Mouse (Mus musculus) liver, embryonic 13.5 days (tissue): Measurements from ENCODE around the gene Ifi27l2b. TPM values are rescaled to one million over a fixed set of nuclear protein-coding genes. Genes with fewer than 3 reads are reported as not detected.
A peak's percentile ranks its signal among the peaks of the same experiment; 100 is the strongest.

Experiments used
- ATAC-seq: fragments of 200-750 bp; cut with Nextera tagmentation; 2 replicates; pipeline ENCODE4 v1.8.0; 2017; ENCODE audit warnings: low read depth, mild to moderate bottlenecking, moderate number of reproducible peaks, moderate library complexity
- DNase-seq: peaks from one replicate; pipeline ENCODE4 v3.0.0; 2022
- H3K27ac ChIP-seq: fragments of 300-500 bp; sonication (generic); 2 replicates; pipeline ENCODE4 v1.5.1; 2015; ENCODE audit warnings: moderate library complexity, mild to moderate bottlenecking, inconsistent platforms
- H3K27me3 ChIP-seq: fragments of 300-500 bp; sonication (generic); 2 replicates; pipeline ENCODE4 v1.6.1; 2015; ENCODE audit warnings: mild to moderate bottlenecking, inconsistent platforms
- H3K36me3 ChIP-seq: fragments of 300-500 bp; sonication (generic); 2 replicates; pipeline ENCODE4 v1.6.1; 2015; ENCODE audit warnings: mild to moderate bottlenecking, inconsistent platforms
- H3K4me1 ChIP-seq: fragments of 300-500 bp; sonication (generic); replicated peaks from 2 replicates; pipeline ENCODE4 v1.6.1; 2015; ENCODE audit warnings: inconsistent platforms
- H3K4me2 ChIP-seq: fragments of 300-500 bp; sonication (generic); 2 replicates; pipeline ENCODE4 v1.6.1; 2015; ENCODE audit warnings: inconsistent platforms, mild to moderate bottlenecking, moderate library complexity
- H3K4me3 ChIP-seq: fragments of 300-500 bp; sonication (generic); replicated peaks from 2 replicates; pipeline ENCODE4 v1.5.1; 2015; ENCODE audit warnings: mild to moderate bottlenecking, inconsistent platforms
- H3K9ac ChIP-seq: fragments of 300-500 bp; sonication (generic); 2 replicates; pipeline ENCODE4 v1.6.1; 2015; ENCODE audit warnings: mild to moderate bottlenecking, inconsistent platforms
- H3K9me3 ChIP-seq: fragments of 300-500 bp; sonication (generic); replicated peaks from 2 replicates; pipeline ENCODE4 v1.6.1; 2016; ENCODE audit warnings: inconsistent platforms
- WGBS: fragments of 180-500 bp; shearing (Covaris S2); methylation state at CpG from one replicate; pipeline ENCODE4 v1.1.7; 2015; ENCODE audit not compliant: insufficient replicate concordance; 5-methylcytosine and 5-hydroxymethylcytosine counted together
- polyA plus RNA-seq: library from polyadenylated mRNA; unstranded; fragments of >200 nt; fragmentation: Nextera tagmentation; extraction: Ambion mirVana; gene quantifications from 2 replicates; pipeline ENCODE4 v1.2.1, GENCODE M21; 2015

The Ifi27l2b gene
- polyA plus RNA-seq, 1 experiment from 2014 or later: not detected

DNA sequence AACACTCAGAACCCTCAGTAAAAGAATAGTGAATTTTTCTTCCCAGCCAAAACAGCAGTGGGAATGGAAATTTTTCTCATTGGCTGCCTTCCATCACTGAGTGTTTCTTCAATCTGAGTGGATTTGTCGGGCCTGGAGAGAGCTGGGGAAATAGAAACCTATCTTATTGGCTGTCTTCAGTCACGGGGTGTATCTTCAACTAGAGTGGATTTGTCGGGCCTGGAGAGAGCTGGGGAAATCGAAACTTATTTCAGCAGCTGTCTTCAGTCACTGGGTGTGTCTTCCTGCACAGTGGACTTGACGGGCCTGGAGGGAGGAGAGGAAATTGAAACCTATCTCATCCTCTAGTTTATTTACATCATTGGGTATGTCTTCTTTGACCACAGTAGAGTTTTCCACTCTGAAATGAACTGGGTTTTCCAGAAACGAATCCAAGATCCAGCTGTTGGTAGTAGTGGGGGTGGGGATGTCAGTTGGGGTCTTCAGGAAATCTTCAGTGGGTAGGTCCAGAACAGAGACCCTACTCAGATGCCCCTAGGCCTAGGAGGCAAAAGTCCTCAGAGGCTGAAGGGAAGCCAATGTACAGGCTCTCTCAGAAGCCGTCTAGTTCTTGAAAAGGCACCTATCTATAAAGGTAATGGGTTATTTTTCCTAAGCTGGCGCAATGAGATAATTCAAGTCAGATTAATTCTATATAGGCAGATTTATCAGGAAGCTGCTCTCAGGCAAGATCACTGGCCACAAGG, 22.9 kb downstream of the Ifi27l2b start, which contains the start of gene Ifi27:
Gene Ifi27 (plus strand): TSS at position 226 of the 746 bp plus-strand sequence.
- Histone ChIP-seq H3K27me3 (no peaks in the 10 kb centered on the region), H3K4me3 (peak within 1 kb of the TSS; percentile 18; the same call in 1 of the 2 replicates), H3K4me2 (peak within 1 kb of the TSS; percentile 44), H3K27ac (no peak within 1 kb of the TSS; the same call in 1 of the 2 replicates), H3K36me3 (no peaks in the 10 kb centered on the region), H3K9me3 (no peaks in the 10 kb centered on the region), H3K4me1 (no peaks in the 10 kb centered on the region), H3K9ac (no peak within 1 kb of the TSS)
- WGBS: 38% methylated on average over 8 of the region's 8 CpGs
- no peak for DNase-seq
- peak; percentile 87 for ATAC-seq

DNA sequence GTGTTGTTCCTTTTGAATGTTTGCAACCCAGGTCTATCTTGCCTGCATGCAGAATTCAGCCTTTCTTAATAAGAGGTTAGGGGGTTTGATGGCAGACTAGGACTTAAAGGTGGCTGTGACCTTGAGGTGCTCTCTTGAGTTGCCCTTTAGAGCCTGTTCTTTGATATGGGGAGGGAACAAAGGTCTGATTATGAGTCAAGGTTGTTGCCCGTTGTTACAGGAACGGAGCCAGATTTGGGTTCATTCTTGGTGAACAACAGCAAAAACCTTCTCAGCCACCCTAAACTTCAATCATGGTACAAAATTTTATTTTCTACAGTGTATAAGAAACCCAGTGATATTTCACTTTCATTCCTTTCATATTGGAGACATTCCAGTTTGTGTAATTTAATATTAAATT, 23.6 kb downstream of the Ifi27l2b start:
- Histone ChIP-seq H3K27me3 (no peaks in the 10 kb centered on the region), H3K36me3 (no peaks in the 10 kb centered on the region), H3K4me3 (no peak overlapping the region), H3K27ac (no peak overlapping the region), H3K4me1 (no peaks in the 10 kb centered on the region), H3K9ac (no peak overlapping the region), H3K9me3 (no peaks in the 10 kb centered on the region), H3K4me2 (no peak overlapping the region)
- no peak for ATAC-seq
- WGBS: 83% methylated on average over 2 of the region's 2 CpGs
- DNase-seq: no peak

DNA sequence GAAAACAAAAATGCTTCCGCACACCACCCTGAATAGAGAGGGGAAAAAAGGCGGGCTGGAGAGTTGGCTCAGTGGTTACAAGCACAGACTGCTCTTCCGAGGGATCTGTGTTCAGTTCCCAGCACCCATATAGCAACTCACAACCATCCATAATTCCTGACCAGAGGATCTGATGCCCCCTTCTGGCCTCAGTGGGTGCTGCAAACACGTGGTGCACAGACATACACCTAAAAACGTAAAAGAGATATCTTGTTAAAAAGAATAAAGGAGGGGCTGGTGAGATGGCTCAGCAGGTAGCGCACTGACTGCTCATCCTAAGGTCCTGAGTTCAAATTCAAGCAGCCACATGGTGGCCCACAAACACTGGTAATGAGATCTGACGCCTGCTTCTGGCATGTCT, 30.3 kb downstream of the Ifi27l2b start:
- Histone ChIP-seq H3K4me1 (peaks cover 29% of the 10 kb centered on the region), H3K27me3 (no peaks in the 10 kb centered on the region), H3K9me3 (0 out of 2 replicates have a peak, but pooled peaks cover 2% of the 10 kb centered on the region), H3K4me2 (no peak overlapping the region), H3K9ac (no peak overlapping the region), H3K27ac (no peak overlapping the region), H3K36me3 (peaks cover 14% of the 10 kb centered on the region), H3K4me3 (no peak overlapping the region)
- DNase-seq (no peak), ATAC-seq (no peak)
- 76% methylated on average over 7 of the region's 7 CpGs for WGBS

DNA sequence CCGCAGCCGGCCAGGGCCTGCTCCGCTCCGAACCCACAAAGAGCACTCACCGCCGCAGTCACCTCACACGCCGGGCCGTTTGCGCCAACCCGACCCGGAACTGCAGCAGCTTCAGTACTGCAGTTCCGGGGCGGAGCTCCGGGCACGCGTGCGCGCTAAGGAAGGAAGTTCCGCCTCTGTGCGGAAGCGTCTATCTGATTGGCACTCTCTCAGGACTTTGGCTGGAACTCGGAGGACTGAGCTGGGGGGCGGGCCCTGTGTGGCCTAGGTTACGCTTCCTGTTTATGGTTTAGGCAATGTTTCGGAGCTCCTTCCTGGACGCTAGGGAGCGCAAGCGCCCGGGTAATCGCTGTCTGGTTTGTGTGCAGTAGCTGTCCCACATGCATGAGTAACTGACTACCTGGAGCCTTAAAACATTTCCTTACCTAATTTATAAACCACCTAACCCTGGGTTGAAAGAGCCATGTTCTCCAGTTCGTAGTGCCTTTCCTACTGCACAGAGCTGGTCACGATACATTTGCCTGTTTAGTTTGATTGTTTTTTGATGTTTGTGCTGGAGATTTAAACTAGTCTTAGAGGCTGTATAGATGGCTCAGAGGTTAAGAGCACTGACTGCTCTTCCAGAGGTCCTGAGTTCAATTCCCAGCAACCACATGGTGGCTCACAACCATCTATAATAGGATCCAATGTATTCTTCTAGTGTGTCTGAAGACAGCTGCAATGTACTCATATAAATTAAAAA, 31.1 kb downstream of the Ifi27l2b start, which contains the start of gene Ddx24:
Gene Ddx24 (minus strand): TSS at position 102 of the 742 bp plus-strand sequence.
- ATAC-seq: peak; percentile 100
- 1% methylated on average over 33 of the region's 33 CpGs for WGBS
- H3K4me2 ChIP-seq: peak within 1 kb of the TSS; percentile 87
- peak within 1 kb of the TSS; percentile 91 for H3K9ac ChIP-seq
- H3K9me3 ChIP-seq: 0 out of 2 replicates have a peak, but pooled peaks cover 2% of the 10 kb centered on the region
- no peaks in the 10 kb centered on the region for H3K27me3 ChIP-seq
- peaks cover 19% of the 10 kb centered on the region for H3K36me3 ChIP-seq
- peaks cover 34% of the 10 kb centered on the region for H3K4me1 ChIP-seq
- peak within 1 kb of the TSS; percentile 93 for H3K4me3 ChIP-seq
- DNase-seq: peak; percentile 98
- peak within 1 kb of the TSS; percentile 74 for H3K27ac ChIP-seq

DNA sequence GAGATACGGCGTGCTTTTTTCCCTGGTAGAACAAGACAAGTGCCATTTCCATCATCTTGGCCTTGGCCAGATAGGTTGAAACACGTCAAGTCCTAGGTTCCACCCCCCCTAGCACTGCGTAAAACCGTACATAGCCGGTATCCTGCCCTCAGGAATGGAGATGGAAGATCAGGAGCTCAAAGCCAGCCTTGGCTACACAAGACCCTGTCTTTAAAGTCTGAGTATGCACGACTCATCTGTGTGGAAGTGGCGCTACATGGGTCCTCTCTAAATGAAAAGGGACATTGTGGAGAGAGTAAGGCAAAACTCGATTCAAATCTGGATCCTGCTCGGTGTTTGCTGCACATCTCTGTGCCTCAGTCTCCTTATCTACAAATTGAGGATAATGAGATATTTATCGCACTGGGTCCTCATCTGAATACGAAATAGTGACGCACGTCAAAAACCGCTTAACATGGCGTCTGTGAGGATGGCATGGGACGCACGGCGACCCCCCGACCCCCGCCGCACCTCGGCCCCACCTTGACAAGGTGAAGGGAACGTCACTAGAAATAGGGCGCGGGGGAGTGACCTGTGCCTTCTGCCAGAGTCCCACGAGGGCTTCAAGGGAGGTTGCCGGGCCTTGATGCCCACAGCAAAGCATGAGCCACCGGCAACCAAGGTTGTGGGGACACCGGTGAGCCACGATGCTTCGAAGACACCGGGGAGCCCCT, 31.9 kb downstream of the Ifi27l2b start:
- H3K9me3 ChIP-seq: 0 out of 2 replicates have a peak, but pooled peaks cover 2% of the 10 kb centered on the region
- H3K9ac ChIP-seq: peak overlapping the region; percentile 91
- H3K36me3 ChIP-seq: peaks cover 19% of the 10 kb centered on the region
- ATAC-seq (peak; percentile 13), DNase-seq (no peak)
- H3K4me2 ChIP-seq: peak overlapping the region; percentile 87
- H3K4me3 ChIP-seq: peak overlapping the region; percentile 93
- 7% methylated on average over 33 of the region's 33 CpGs for WGBS
- peak overlapping the region; percentile 66 for H3K27ac ChIP-seq
- no peaks in the 10 kb centered on the region for H3K27me3 ChIP-seq
- peaks cover 34% of the 10 kb centered on the region for H3K4me1 ChIP-seq

DNA sequence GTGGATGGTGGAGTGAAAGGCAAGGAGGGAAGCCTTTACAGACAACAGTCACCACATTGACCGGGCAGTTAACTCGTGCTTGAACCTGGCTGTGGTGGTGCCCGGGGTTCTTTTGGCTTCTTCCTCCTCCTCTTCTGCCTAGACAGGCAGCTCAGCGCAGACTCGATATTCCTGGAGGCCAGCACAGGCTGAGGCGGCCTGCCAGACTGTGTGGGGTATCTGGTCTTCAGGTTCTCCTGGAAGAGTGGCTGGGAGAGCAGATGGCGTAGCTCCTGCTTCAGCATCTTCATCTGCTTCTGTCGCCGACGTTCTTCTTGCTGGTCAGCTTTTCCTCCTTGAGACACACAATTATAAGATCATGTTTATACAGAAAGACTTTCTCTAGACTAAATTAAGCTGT, 48.9 kb downstream of the Ifi27l2b start:
- Histone ChIP-seq H3K9me3 (no peaks in the 10 kb centered on the region), H3K9ac (no peak overlapping the region), H3K27me3 (no peaks in the 10 kb centered on the region), H3K4me2 (no peak overlapping the region), H3K4me3 (no peak overlapping the region), H3K27ac (no peak overlapping the region; the same call in none of the 2 replicates), H3K36me3 (peaks cover 99% of the 10 kb centered on the region), H3K4me1 (0 out of 2 replicates have a peak, but pooled peaks cover 4% of the 10 kb centered on the region)
- no peak for DNase-seq
- no peak for ATAC-seq
- 90% methylated on average over 10 of the region's 10 CpGs for WGBS

DNA sequence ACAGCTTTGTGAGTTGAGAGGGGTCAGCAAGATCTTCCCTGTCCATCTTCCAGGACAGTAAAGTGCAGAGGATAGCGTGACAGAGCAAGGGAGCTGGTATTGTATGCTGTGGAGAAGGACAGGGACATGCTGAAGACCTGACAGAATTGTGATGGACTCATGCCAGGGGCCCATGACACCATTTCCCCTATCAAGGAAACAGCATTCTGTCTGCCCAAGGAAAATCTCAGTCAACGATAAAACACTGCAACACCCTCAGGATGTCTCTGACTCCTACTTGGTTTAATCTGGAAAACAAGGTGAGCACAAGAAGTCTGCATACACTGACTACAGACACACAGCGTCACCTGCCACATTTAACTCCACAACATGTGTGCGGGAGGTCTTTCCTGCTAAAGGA, 49.3 kb downstream of the Ifi27l2b start, which contains the start of gene 9330161L09Rik:
Gene 9330161L09Rik (minus strand): TSS at position 101 of the 400 bp plus-strand sequence.
- no peaks in the 10 kb centered on the region for H3K27me3 ChIP-seq
- no peak within 1 kb of the TSS for H3K4me3 ChIP-seq
- no peaks in the 10 kb centered on the region for H3K9me3 ChIP-seq
- H3K9ac ChIP-seq: no peak within 1 kb of the TSS
- DNase-seq (no peak), ATAC-seq (no peak)
- WGBS: 87% methylated on average over 4 of the region's 4 CpGs
- H3K4me2 ChIP-seq: no peak within 1 kb of the TSS
- peaks cover 99% of the 10 kb centered on the region for H3K36me3 ChIP-seq
- H3K4me1 ChIP-seq: 0 out of 2 replicates have a peak, but pooled peaks cover 4% of the 10 kb centered on the region
- no peak within 1 kb of the TSS; the same call in none of the 2 replicates for H3K27ac ChIP-seq

DNA sequence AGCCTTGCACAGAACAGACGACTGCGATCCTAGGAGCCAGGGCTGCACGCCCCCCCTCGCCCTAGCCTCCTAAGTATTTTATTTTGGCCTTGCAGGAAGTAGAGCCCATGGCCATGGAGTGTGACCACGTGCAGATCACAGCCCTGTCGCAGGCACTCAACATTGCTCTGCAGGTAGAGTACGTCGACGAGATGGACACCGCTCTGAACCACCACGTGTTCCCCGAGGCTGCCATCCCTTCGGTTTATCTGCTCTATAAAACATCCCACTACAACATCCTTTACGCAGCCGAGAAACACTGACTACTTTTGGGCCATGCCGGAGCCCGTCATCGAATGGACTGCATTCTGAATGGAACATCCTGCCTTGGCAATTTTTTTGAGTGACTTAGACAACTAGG, 52.9 kb downstream of the Ifi27l2b start:
- H3K4me1 ChIP-seq: peaks cover 4% of the 10 kb centered on the region; the same call in 1 of the 2 replicates
- H3K27ac ChIP-seq: no peak overlapping the region
- WGBS: 83% methylated on average over 18 of the region's 18 CpGs
- DNase-seq: no peak
- no peaks in the 10 kb centered on the region for H3K9me3 ChIP-seq
- H3K27me3 ChIP-seq: no peaks in the 10 kb centered on the region
- no peak overlapping the region for H3K4me2 ChIP-seq
- no peak overlapping the region for H3K4me3 ChIP-seq
- ATAC-seq: no peak
- H3K9ac ChIP-seq: no peak overlapping the region
- H3K36me3 ChIP-seq: peaks cover 96% of the 10 kb centered on the region

Other genes starting within 250 kb of the Ifi27l2b start
- gene Prima1, start 215.1 kb downstream of the Ifi27l2b start, polyA plus RNA-seq: not detected in 2 replicates
- not detected in 2 replicates for gene Fam181a, start 146.2 kb downstream of the Ifi27l2b start, polyA plus RNA-seq
- gene Asb2, start 101.2 kb downstream of the Ifi27l2b start, polyA plus RNA-seq: 2.4 and 2.6 TPM in 2 replicates
- gene Otub2, start 68.5 kb downstream of the Ifi27l2b start, polyA plus RNA-seq: 20.8 and 23.1 TPM in 2 replicates
- gene 9330161L09Rik, start 49.4 kb downstream of the Ifi27l2b start, polyA plus RNA-seq: not detected in 2 replicates
- 81.9 and 86.0 TPM in 2 replicates for gene Ddx24, start 31.4 kb downstream of the Ifi27l2b start, polyA plus RNA-seq
- gene Ifi27, start 23.0 kb downstream of the Ifi27l2b start, polyA plus RNA-seq: 15.6 and 15.9 TPM in 2 replicates
- 3.7 and 4.7 TPM in 2 replicates for gene Ifi27l2a, start 13.5 kb downstream of the Ifi27l2b start, polyA plus RNA-seq
- gene Ppp4r4, start 75.1 kb upstream of the Ifi27l2b start, polyA plus RNA-seq: 1.1 and 1.4 TPM in 2 replicates
- 31.6 and 35.6 TPM in 2 replicates for gene Serpina10, start 174.2 kb upstream of the Ifi27l2b start, polyA plus RNA-seq
- gene Serpina6, start 200.0 kb upstream of the Ifi27l2b start, polyA plus RNA-seq: 1,289 and 1,494 TPM in 2 replicates
- 0.08 and 0.10 TPM in 2 replicates for gene Serpina16, start 218.9 kb upstream of the Ifi27l2b start, polyA plus RNA-seq
- gene Serpina1f, start 238.3 kb upstream of the Ifi27l2b start, polyA plus RNA-seq: 0.07 and 0.12 TPM in 2 replicates